Mouse (Mus musculus) stomach, postnatal 0 days (tissue): Measurements from ENCODE around the gene Mab21l3.

Source experiments
- CTCF ChIP-seq: IDR thresholded peaks from 2 replicates; pipeline ENCODE4 v1.5.1; 2016; ENCODE audit warnings: antibody characterized with exemption, low read depth, mild to moderate bottlenecking, moderate library complexity
- EP300 ChIP-seq: optimal IDR thresholded peaks from 2 replicates; pipeline ENCODE3; 2016; ENCODE audit warnings: antibody characterized with exemption

- TF ChIP-seq CTCF: no peak
- TF ChIP-seq EP300: no peak
Observed at GRCm38 (mm10) chr3:101804971-101805561, 43.7 kb downstream of the Mab21l3 start.
